Mouse (Mus musculus) small intestine, adult 2 months (tissue): ENCODE results near the gene Tgoln1. TPM values are rescaled to one million over a fixed set of nuclear protein-coding genes. Genes with fewer than 3 reads are reported as not detected.

Source experiments
- H3K27ac ChIP-seq: fragments of 200-500 bp; 2 replicates; pipeline ENCODE4 v1.5.1; 2012; ENCODE audit warnings: low read depth, low read length, control low read depth, inconsistent platforms; ENCODE audit not compliant: insufficient read depth
- H3K27me3 ChIP-seq: fragments of 200-500 bp; 2 replicates; pipeline ENCODE4 v1.6.1; 2012; ENCODE audit warnings: mild to moderate bottlenecking, moderate library complexity, low read length, inconsistent platforms; ENCODE audit not compliant: control insufficient read depth, insufficient read depth
- H3K36me3 ChIP-seq: fragments of 200-500 bp; 2 replicates; pipeline ENCODE4 v1.6.1; 2012; ENCODE audit warnings: mild to moderate bottlenecking, low read length, control low read depth, inconsistent platforms; ENCODE audit not compliant: control insufficient read depth, insufficient read depth
- H3K4me1 ChIP-seq: fragments of 200-500 bp; 2 replicates; pipeline ENCODE4 v1.6.1; 2012; ENCODE audit warnings: low read length, inconsistent platforms, mixed read lengths; ENCODE audit not compliant: control insufficient read depth, insufficient read depth, insufficient read length
- H3K4me3 ChIP-seq: fragments of 200-500 bp; 2 replicates; pipeline ENCODE4 v1.5.1; 2012; ENCODE audit warnings: low read depth, mild to moderate bottlenecking, control low read depth, inconsistent platforms, low read length, moderate library complexity
- CTCF ChIP-seq: fragments of 200-500 bp; IDR thresholded peaks from 2 replicates; pipeline ENCODE4 v1.5.1; 2012; ENCODE audit warnings: low read depth, mild to moderate bottlenecking, control low read depth, inconsistent platforms, low read length, moderate library complexity, mixed read lengths; ENCODE audit not compliant: insufficient replicate concordance, insufficient read length; ENCODE audit errors: extremely low read depth
- POLR2A ChIP-seq: fragments of 200-500 bp; IDR thresholded peaks from 2 replicates; pipeline ENCODE4 v1.6.1; 2012; ENCODE audit warnings: low read depth, mild to moderate bottlenecking, control low read depth, inconsistent platforms, low read length, moderate library complexity
- WGBS: fragments of 180-500 bp; shearing (Covaris S2); methylation state at CpG from one replicate; pipeline ENCODE4 v1.1.7; 2018; 5-methylcytosine and 5-hydroxymethylcytosine counted together
- polyA plus RNA-seq: library from polyadenylated mRNA; depleted of rRNA; stranded (reverse); fragments of >200 nt; gene quantifications from 2 replicates; pipeline ENCODE4 v1.2.3, GENCODE M21; 2012

Tgoln1 gene
- polyA plus RNA-seq, 1 experiment = 24.1 TPM

DNA sequence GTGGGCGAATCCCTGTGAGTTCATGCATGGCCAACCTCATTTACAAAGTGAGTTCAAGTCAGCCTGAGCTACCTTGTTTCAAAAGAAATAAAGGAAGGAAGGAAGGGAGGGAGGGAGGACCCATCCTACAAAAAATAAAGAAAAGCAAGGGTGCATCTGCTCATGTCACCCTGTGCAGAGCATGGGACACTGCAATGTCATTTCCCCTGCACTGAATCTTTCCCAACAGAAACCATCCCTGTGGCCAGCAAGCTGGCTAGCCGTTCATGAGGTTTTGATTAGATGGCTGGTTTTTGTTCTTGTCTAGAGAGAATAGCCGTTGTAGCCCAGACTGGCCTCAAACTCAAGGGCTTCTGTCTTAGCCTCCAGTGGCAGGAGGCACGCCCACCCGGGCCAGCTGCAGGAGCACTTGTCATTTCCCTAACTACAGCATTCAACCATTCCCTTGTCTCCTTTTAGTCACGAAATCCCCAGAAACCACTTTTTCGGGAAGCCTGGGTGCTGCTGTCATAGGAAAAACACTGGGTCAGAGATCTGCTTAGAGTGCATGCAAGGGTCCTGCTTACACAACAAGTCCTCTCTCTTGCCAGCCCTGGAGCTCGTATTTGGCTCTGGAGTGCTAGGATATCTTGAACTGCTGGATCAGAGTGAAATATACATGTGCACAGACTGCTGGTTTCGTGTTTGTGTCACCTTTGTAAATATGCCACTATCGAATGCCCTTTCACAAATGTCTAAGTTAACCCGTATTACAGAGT lies 35.0 kb downstream of the Tgoln1 start:
- WGBS = 82% methylated on average over 11 of the region's 11 CpGs
- Histone ChIP-seq H3K4me3 (no peak overlapping the region), H3K27me3 (no peaks in the 10 kb centered on the region), H3K4me1 (peaks cover 7% of the 10 kb centered on the region; the same call in 1 of the 2 replicates), H3K27ac (no peak overlapping the region), H3K36me3 (peaks cover 32% of the 10 kb centered on the region; the same call in 1 of the 2 replicates)
- TF ChIP-seq POLR2A (no peak), CTCF (no peak)

GRCm38 (mm10) chr6:72576041-72576440 lies 40.8 kb downstream of the Tgoln1 start:
- H3K27me3 ChIP-seq = no peaks in the 10 kb centered on the region
- WGBS = 91% methylated on average over 3 of the region's 3 CpGs
- no peak overlapping the region for H3K4me3 ChIP-seq
- no peaks in the 10 kb centered on the region for H3K4me1 ChIP-seq
- no peak overlapping the region for H3K27ac ChIP-seq
- TF ChIP-seq POLR2A = no peak
- TF ChIP-seq CTCF = no peak
- peaks cover 36% of the 10 kb centered on the region for H3K36me3 ChIP-seq

DNA sequence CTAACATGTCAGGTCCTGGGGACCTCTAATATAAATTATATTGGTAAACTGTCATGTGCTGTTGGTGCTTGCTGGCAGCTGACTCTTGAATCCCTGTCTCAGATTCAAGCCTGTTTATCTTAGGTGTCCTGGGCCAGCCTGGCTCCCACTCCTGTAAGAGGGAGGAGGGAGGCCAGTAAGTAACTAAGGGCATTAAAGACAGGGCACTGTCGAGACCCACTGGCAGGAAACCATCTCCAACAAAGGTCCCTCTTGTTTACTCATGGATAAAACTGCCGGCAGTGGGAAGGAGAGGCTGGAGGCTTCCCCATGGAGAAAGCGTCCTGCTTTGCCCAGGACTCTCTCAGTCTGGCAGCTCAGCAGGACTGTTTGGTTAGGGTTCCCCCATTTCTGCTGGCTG lies 45.0 kb downstream of the Tgoln1 start:
- TF ChIP-seq POLR2A = no peak
- no peak for TF ChIP-seq CTCF
- 52% methylated on average over 3 of the region's 3 CpGs for WGBS
- H3K36me3 ChIP-seq = peaks cover 15% of the 10 kb centered on the region
- no peaks in the 10 kb centered on the region for H3K4me1 ChIP-seq
- H3K4me3 ChIP-seq = no peak overlapping the region
- no peaks in the 10 kb centered on the region for H3K27me3 ChIP-seq
- H3K27ac ChIP-seq = no peak overlapping the region

DNA sequence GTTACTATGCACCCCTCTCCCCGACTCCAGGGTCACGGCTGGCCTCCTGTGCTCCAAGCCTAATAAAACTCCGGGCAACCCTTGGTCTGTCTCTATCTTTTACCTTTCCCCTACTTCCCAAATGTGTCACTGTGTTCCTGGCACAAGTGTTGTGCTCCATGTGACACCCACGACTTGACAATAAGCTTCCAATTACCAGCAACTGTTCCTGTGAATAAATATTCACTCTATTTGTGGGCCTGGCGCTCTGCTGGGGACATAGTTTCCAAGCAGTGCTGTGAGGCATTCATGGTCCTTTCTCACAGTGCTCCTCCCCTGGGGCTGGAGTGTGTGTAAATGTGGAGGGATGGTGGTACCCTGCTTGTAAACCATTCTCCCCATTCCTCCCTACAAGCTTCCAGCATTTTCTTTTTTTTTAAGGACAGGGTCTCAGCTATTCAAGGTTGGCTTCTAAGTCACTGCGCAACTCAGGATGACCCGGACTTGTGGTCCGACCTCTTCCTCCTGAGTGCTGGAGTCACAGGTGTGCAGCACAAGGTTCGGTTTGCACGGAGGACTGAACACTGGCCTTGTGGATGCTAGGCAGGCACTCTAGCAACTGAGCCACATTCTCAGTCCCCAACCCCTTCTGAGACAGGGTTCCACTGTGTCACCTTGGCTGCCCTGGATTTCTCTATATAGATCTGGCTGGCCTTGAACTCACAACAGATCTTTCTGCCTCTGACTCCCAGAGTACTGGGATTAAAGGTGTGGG lies 46.0 kb downstream of the Tgoln1 start:
- TF ChIP-seq POLR2A (no peak), CTCF (no peak)
- WGBS = 64% methylated on average over 10 of the region's 10 CpGs

DNA sequence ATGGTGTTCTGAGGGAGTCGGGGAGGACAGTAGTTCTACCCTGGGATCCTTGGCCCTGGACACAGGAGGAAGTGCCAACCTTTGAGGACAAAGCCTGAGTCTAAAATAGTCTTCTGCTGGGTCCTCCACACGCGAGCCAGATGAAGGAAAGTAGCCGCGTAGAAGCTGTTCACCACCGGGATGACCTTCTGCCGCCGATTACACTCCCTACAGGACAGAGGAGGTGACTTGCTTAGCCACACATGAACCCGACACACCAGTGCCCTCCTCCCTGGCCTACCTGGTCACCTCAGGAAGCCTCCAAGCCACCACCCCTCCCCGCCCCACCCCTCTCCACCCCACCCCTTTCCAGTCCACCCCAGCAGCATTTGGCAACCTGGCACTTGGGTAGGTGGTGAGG lies 48.1 kb downstream of the Tgoln1 start:
- TF ChIP-seq POLR2A = no peak
- Histone ChIP-seq H3K4me3 (no peak overlapping the region), H3K36me3 (peaks cover 10% of the 10 kb centered on the region), H3K27ac (no peak overlapping the region), H3K4me1 (no peaks in the 10 kb centered on the region; the same call in 1 of the 2 replicates), H3K27me3 (no peaks in the 10 kb centered on the region)
- WGBS = 89% methylated on average over 10 of the region's 10 CpGs

More for the DNA sequence above, 46.0 kb downstream of the Tgoln1 start:
- Histone ChIP-seq H3K4me1 (no peaks in the 10 kb centered on the region), H3K4me3 (no peak overlapping the region), H3K27ac (no peak overlapping the region), H3K27me3 (no peaks in the 10 kb centered on the region), H3K36me3 (peaks cover 14% of the 10 kb centered on the region)

DNA sequence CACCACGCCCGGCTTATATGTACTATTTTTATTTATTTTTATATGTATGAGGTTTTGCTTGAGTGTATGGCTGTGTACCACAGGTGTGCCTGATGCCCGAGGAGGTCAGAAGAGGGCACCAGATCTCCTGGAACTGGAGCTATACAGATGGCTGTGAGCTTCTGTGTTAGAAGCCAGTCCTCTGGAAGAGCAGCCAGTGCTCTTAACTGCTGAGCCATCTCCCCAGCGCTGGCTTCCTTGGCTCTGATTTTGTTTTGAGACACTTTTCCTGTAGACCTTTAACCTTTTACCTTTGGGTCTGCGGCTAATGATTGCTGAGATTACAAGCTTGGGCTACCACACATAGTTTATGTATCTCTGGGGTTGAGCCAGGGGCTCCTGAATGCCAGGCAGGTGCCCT lies 49.3 kb downstream of the Tgoln1 start:
- H3K27me3 ChIP-seq = no peaks in the 10 kb centered on the region
- no peak overlapping the region for H3K4me3 ChIP-seq
- 60% methylated on average over 5 of the region's 5 CpGs for WGBS
- peak; percentile 20; the same call in 1 of the 2 replicates for TF ChIP-seq CTCF
- no peak for TF ChIP-seq POLR2A
- H3K36me3 ChIP-seq = peaks cover 7% of the 10 kb centered on the region
- no peak overlapping the region for H3K27ac ChIP-seq
- no peaks in the 10 kb centered on the region; the same call in 1 of the 2 replicates for H3K4me1 ChIP-seq

- no peak overlapping the region for H3K27ac ChIP-seq
- no peaks in the 10 kb centered on the region; the same call in 1 of the 2 replicates for H3K4me1 ChIP-seq
- H3K4me3 ChIP-seq = no peak overlapping the region
- TF ChIP-seq CTCF (peak; percentile 81), POLR2A (no peak)
- H3K36me3 ChIP-seq = peaks cover 6% of the 10 kb centered on the region
- 9% methylated on average over 4 of the region's 4 CpGs for WGBS
- no peaks in the 10 kb centered on the region for H3K27me3 ChIP-seq
Measured at GRCm38 (mm10) chr6:72566044-72566443, 50.8 kb downstream of the Tgoln1 start.
